Mouse (Mus musculus) CH12.LX (cell line): ENCODE results near the gene Ap2s1. TPM values are rescaled to one million over a fixed set of nuclear protein-coding genes. Genes with fewer than 3 reads are reported as not detected.

Experiments
- DNase-seq: peaks from one replicate; pipeline ENCODE4 v3.0.0-alpha.2; 2013; ENCODE audit errors: extremely low read depth
- H3K27ac ChIP-seq: 2 replicates; pipeline ENCODE4 v1.5.1; 2012; ENCODE audit warnings: low read depth, mild to moderate bottlenecking, control low read depth, moderate library complexity; ENCODE audit not compliant: insufficient read depth
- H3K27me3 ChIP-seq: replicated peaks from 2 replicates; pipeline ENCODE3; 2012; ENCODE audit warnings: inconsistent platforms
- H3K36me3 ChIP-seq, 2 experiments: replicated peaks in 1 of 2; 2 replicates each; pipeline versions ENCODE3 to v1.6.1; 2012; ENCODE audit warnings: inconsistent platforms in 1 of 2, low read length in 1 of 2, mild to moderate bottlenecking in 1 of 2, mixed read lengths in 1 of 2, moderate library complexity in 1 of 2; ENCODE audit not compliant: control insufficient read depth in 1 of 2, insufficient read depth in 1 of 2
- H3K4me1 ChIP-seq, 2 experiments: 2 replicates each; pipeline ENCODE4 v1.6.1; 2012; ENCODE audit warnings: inconsistent platforms in 1 of 2, moderate library complexity in 1 of 2; ENCODE audit not compliant: insufficient read depth in 2 of 2, control insufficient read depth in 1 of 2
- H3K4me2 ChIP-seq: 2 replicates; pipeline ENCODE4 v1.6.1; 2012; ENCODE audit warnings: low read depth, mild to moderate bottlenecking, control low read depth; ENCODE audit not compliant: poor library complexity, insufficient read depth, severe bottlenecking
- H3K4me3 ChIP-seq, 3 experiments: fragments of 150-350 bp in 1 of 3; sonication (generic) in 1 of 3; replicated peaks in 1 of 3; 2 replicates each; pipeline versions ENCODE3 to v1.5.1; 2011 to 2012; ENCODE audit warnings: low read depth in 2 of 3, low read length in 2 of 3, mild to moderate bottlenecking in 2 of 3, moderate library complexity in 2 of 3, control low read depth in 1 of 3, improper control_type of control experiment in 1 of 3, inconsistent platforms in 1 of 3, mixed read lengths in 1 of 3; ENCODE audit not compliant: poor library complexity in 1 of 3
- H3K79me2 ChIP-seq: replicated peaks from 2 replicates; pipeline ENCODE4 v1.6.1; 2012; ENCODE audit warnings: mild to moderate bottlenecking, moderate library complexity; ENCODE audit not compliant: control insufficient read depth, poor library complexity, insufficient read depth, severe bottlenecking; ENCODE audit errors: extremely low read depth
- H3K9ac ChIP-seq: 2 replicates; pipeline ENCODE4 v1.6.1; 2012; ENCODE audit warnings: low read depth, mild to moderate bottlenecking, control low read depth, moderate library complexity; ENCODE audit not compliant: insufficient read depth
- H3K9me3 ChIP-seq: replicated peaks from 2 replicates; pipeline ENCODE3; 2012; ENCODE audit warnings: low read length, inconsistent platforms, mixed read lengths
- CHD2 ChIP-seq: IDR thresholded peaks from 2 replicates; pipeline ENCODE4 v1.6.1; 2011; ENCODE audit warnings: low read length, improper control_type of control experiment
- EP300 ChIP-seq: IDR thresholded peaks from 2 replicates; pipeline ENCODE4 v1.6.1; 2011; ENCODE audit warnings: low read length, improper control_type of control experiment
- ETS1 ChIP-seq: conservative IDR thresholded peaks from 2 replicates; pipeline ENCODE4 v1.6.1; 2012; ENCODE audit warnings: low read depth, mild to moderate bottlenecking, inconsistent platforms, low read length, improper control_type of control experiment, moderate library complexity
- IRF4 ChIP-seq: IDR thresholded peaks from 2 replicates; pipeline ENCODE4 v1.6.1; 2014; ENCODE audit warnings: low read depth, mild to moderate bottlenecking, inconsistent platforms, low read length, improper control_type of control experiment
- KAT2A ChIP-seq: IDR thresholded peaks from 2 replicates; pipeline ENCODE4 v1.6.1; 2012; ENCODE audit warnings: low read length, improper control_type of control experiment, inconsistent platforms; ENCODE audit not compliant: insufficient replicate concordance
- MXI1 ChIP-seq: IDR thresholded peaks from 2 replicates; pipeline ENCODE4 v1.6.1; 2011; ENCODE audit warnings: mild to moderate bottlenecking, low read depth, low read length, improper control_type of control experiment
- MYC ChIP-seq: IDR thresholded peaks from 2 replicates; pipeline ENCODE4 v1.6.1; 2011; ENCODE audit warnings: low read depth, mild to moderate bottlenecking, improper control_type of control experiment, low read length
- NELFE ChIP-seq: IDR thresholded peaks from 2 replicates; pipeline ENCODE4 v1.6.1; 2011; ENCODE audit warnings: low read depth, low read length, improper control_type of control experiment
- NRF1 ChIP-seq: IDR thresholded peaks from 2 replicates; pipeline ENCODE4 v1.6.1; 2014; ENCODE audit warnings: low read depth, mild to moderate bottlenecking, inconsistent platforms, low read length, improper control_type of control experiment, moderate library complexity
- PAX5 ChIP-seq: IDR thresholded peaks from 2 replicates; pipeline ENCODE4 v1.6.1; 2012; ENCODE audit warnings: low read length, inconsistent platforms, mixed read lengths
- POLR2A ChIP-seq: IDR thresholded peaks from 2 replicates; pipeline ENCODE4 v1.6.1; 2011; ENCODE audit warnings: low read depth, mild to moderate bottlenecking, improper control_type of control experiment, low read length
- POLR2AphosphoS2 ChIP-seq: IDR thresholded peaks from 2 replicates; pipeline ENCODE4 v1.6.1; 2011; ENCODE audit warnings: low read depth, low read length, improper control_type of control experiment
- RAD21 ChIP-seq: IDR thresholded peaks from 2 replicates; pipeline ENCODE4 v1.6.1; 2011; ENCODE audit warnings: low read depth, mild to moderate bottlenecking, low read length, improper control_type of control experiment, moderate library complexity
- RCOR1 ChIP-seq: conservative IDR thresholded peaks from 2 replicates; pipeline ENCODE4 v1.6.1; 2012; ENCODE audit warnings: low read depth, mild to moderate bottlenecking, inconsistent platforms, low read length, improper control_type of control experiment
- SMC3 ChIP-seq: IDR thresholded peaks from 2 replicates; pipeline ENCODE4 v1.6.1; 2011; ENCODE audit warnings: low read depth, low read length, improper control_type of control experiment
- TCF12 ChIP-seq: IDR thresholded peaks from 2 replicates; pipeline ENCODE4 v1.6.1; 2014; ENCODE audit warnings: low read depth, mild to moderate bottlenecking, inconsistent platforms, low read length, improper control_type of control experiment
- UBTF ChIP-seq: IDR thresholded peaks from 2 replicates; pipeline ENCODE4 v1.6.1; 2012; ENCODE audit warnings: low read depth, mild to moderate bottlenecking, inconsistent platforms, low read length, improper control_type of control experiment, moderate library complexity
- USF1 ChIP-seq: IDR thresholded peaks from 2 replicates; pipeline ENCODE4 v1.6.1; 2014; ENCODE audit warnings: low read depth, mild to moderate bottlenecking, inconsistent platforms, low read length, improper control_type of control experiment
- ZC3H11A ChIP-seq: IDR thresholded peaks from 2 replicates; pipeline ENCODE4 v1.6.1; 2012; ENCODE audit warnings: low read depth, mild to moderate bottlenecking, inconsistent platforms, low read length, improper control_type of control experiment
- ZKSCAN1 ChIP-seq: IDR thresholded peaks from 2 replicates; pipeline ENCODE4 v1.6.1; 2012; ENCODE audit warnings: low read depth, inconsistent platforms, low read length, improper control_type of control experiment, borderline replicate concordance
- ZNF384 ChIP-seq: IDR thresholded peaks from 2 replicates; pipeline ENCODE4 v1.6.1; 2012; ENCODE audit warnings: low read depth, low read length, improper control_type of control experiment, inconsistent platforms
- dilution Hi-C: fragments of 300-500 bp; cut with MboI; formaldehyde crosslinking; loops from 2 replicates; pipeline ENCODE4 v1.14.3; 2020; ENCODE audit warnings: low sequenced_read_pairs; ENCODE audit not compliant: extremely low pct_unique_long_range_greater_than_20kb, extremely low pct_ligation_motif_present
- in situ Hi-C: fragments of 300-500 bp; cut with MboI; formaldehyde crosslinking; loops from 3 replicates; pipeline ENCODE4 v1.14.3; 2019; ENCODE audit warnings: low sequenced_read_pairs, low pct_ligation_motif_present, low pct_unique_long_range_greater_than_20kb, mixed read lengths
- polyA plus RNA-seq: library from polyadenylated mRNA; unstranded; fragments of >175 nt; gene quantifications from 2 replicates; pipeline ENCODE4 v1.2.1, GENCODE M21; 2012; ENCODE audit warnings: low read depth; ENCODE audit not compliant: insufficient read length
- total RNA-seq, 2 experiments: library from RNA; depleted of rRNA; stranded (reverse); fragments of 300-350 nt in 1 of 2; fragments of >200 nt in 1 of 2; gene quantifications; 2 replicates each; pipeline ENCODE4 v1.2.3; 2012 to 2014

The Ap2s1 gene
- total and polyA plus RNA-seq, 3 experiments: 180 to 232 (median 202) TPM

- dilution Hi-C loops: no loop called here
- Histone ChIP-seq H3K79me2 (no peaks in the 10 kb centered on the region), H3K9ac (no peak overlapping the region), H3K4me2 (no peak overlapping the region), H3K4me1 (peaks cover 0 to 2% of the 10 kb centered on the region in 2 experiments; a peak in 1 of 4 replicates), H3K27ac (no peak overlapping the region), H3K27me3 (no peaks in the 10 kb centered on the region), H3K9me3 (no peaks in the 10 kb centered on the region), H3K36me3 (peaks cover 48 to 74% of the 10 kb centered on the region in 2 experiments), H3K4me3 (no peak overlapping the region)
- no peak for TF ChIP-seq UBTF
- TF ChIP-seq MYC: no peak
- no peak for TF ChIP-seq ZNF384
- TF ChIP-seq POLR2A: no peak
- TF ChIP-seq NRF1: no peak
- TF ChIP-seq MXI1: no peak
- TF ChIP-seq NELFE: no peak
- in situ Hi-C loops: loop anchor here (5.0 kb wide), 1 partner anchor 35 kb away; the partner anchor contains the start of gene Slc1a5
- DNase-seq: no peak
Observed at GRCm38 (mm10) chr7:16747656-16748055, 9.4 kb downstream of the Ap2s1 start.

GRCm38 (mm10) chr7:16752016-16752415 is 13.8 kb downstream of the Ap2s1 start:
- no peak for DNase-seq
- H3K79me2 ChIP-seq: no peaks in the 10 kb centered on the region
- H3K27ac ChIP-seq: no peak overlapping the region
- in situ Hi-C loops (no loop called here), dilution Hi-C loops (no loop called here)
- H3K4me3 ChIP-seq: no peak overlapping the region
- peaks cover 0 to 2% of the 10 kb centered on the region in 2 experiments; a peak in 1 of 4 replicates for H3K4me1 ChIP-seq
- no peaks in the 10 kb centered on the region for H3K27me3 ChIP-seq
- no peak overlapping the region for H3K9ac ChIP-seq
- TF ChIP-seq ZKSCAN1: no peak
- TF ChIP-seq USF1: no peak
- TF ChIP-seq RCOR1: no peak
- TF ChIP-seq KAT2A: no peak
- no peak for TF ChIP-seq POLR2AphosphoS2
- TF ChIP-seq UBTF: no peak
- H3K4me2 ChIP-seq: no peak overlapping the region
- no peaks in the 10 kb centered on the region for H3K9me3 ChIP-seq
- peaks cover 22 to 33% of the 10 kb centered on the region in 2 experiments for H3K36me3 ChIP-seq

GRCm38 (mm10) chr7:16755362-16756017 is 17.3 kb downstream of the Ap2s1 start:
- H3K27me3 ChIP-seq: no peaks in the 10 kb centered on the region
- TF ChIP-seq NELFE: no peak
- no peak for TF ChIP-seq ZC3H11A
- no peak for TF ChIP-seq ZKSCAN1
- TF ChIP-seq CHD2: no peak
- TF ChIP-seq POLR2AphosphoS2: no peak
- no peak for TF ChIP-seq SMC3
- no peak for TF ChIP-seq MYC
- no peak for TF ChIP-seq TCF12
- no peak for TF ChIP-seq RAD21
- TF ChIP-seq PAX5: no peak
- no peak for TF ChIP-seq EP300
- TF ChIP-seq IRF4: no peak
- TF ChIP-seq POLR2A: no peak
- TF ChIP-seq ETS1: no peak
- TF ChIP-seq, all 38 proteins: peak for 0
- Histone ChIP-seq H3K4me2 (no peak overlapping the region), H3K4me1 (peaks cover 4 to 8% of the 10 kb centered on the region in 2 experiments; a peak in 3 of 4 replicates), H3K4me3 (no peak overlapping the region), H3K36me3 (peaks cover 0 to 3% of the 10 kb centered on the region in 2 experiments), H3K9ac (no peak overlapping the region), H3K27ac (no peak overlapping the region), H3K9me3 (no peaks in the 10 kb centered on the region), H3K79me2 (no peaks in the 10 kb centered on the region)
- no peak for DNase-seq
- dilution Hi-C loops (no loop called here), in situ Hi-C loops (no loop called here)
